Mouse (Mus musculus) heart, embryonic 12.5 days (tissue): ENCODE results near the gene Smad3. TPM values are rescaled to one million over a fixed set of nuclear protein-coding genes. Genes with fewer than 3 reads are reported as not detected.
A peak's percentile ranks its signal among the peaks of the same experiment; 100 is the strongest.

Experiments used
- ATAC-seq: fragments of 200-750 bp; cut with Nextera tagmentation; 2 replicates; pipeline ENCODE4 v1.8.0; 2017; ENCODE audit warnings: moderate TSS enrichment, moderate library complexity; ENCODE audit not compliant: insufficient number of reproducible peaks, low FRiP score
- H3K27ac ChIP-seq: fragments of 300-500 bp; sonication (generic); 2 replicates; pipeline ENCODE4 v1.5.1; 2016; ENCODE audit warnings: mild to moderate bottlenecking, moderate library complexity; ENCODE audit not compliant: poor library complexity, severe bottlenecking
- H3K27me3 ChIP-seq: fragments of 300-500 bp; sonication (generic); replicated peaks from 2 replicates; pipeline ENCODE4 v1.6.1; 2016; ENCODE audit warnings: mild to moderate bottlenecking, moderate library complexity
- H3K36me3 ChIP-seq: fragments of 300-500 bp; sonication (generic); 2 replicates; pipeline ENCODE4 v1.6.1; 2016; ENCODE audit warnings: mild to moderate bottlenecking, moderate library complexity
- H3K4me1 ChIP-seq: fragments of 300-500 bp; sonication (generic); replicated peaks from 2 replicates; pipeline ENCODE4 v1.6.1; 2016; ENCODE audit warnings: mild to moderate bottlenecking
- H3K4me2 ChIP-seq: fragments of 300-500 bp; sonication (generic); 2 replicates; pipeline ENCODE4 v1.6.1; 2016; ENCODE audit warnings: mild to moderate bottlenecking, moderate library complexity
- H3K4me3 ChIP-seq: fragments of 300-500 bp; sonication (generic); 2 replicates; pipeline ENCODE4 v1.5.1; 2016; ENCODE audit warnings: mild to moderate bottlenecking
- H3K9ac ChIP-seq: fragments of 300-500 bp; sonication (generic); 2 replicates; pipeline ENCODE4 v1.6.1; 2016; ENCODE audit warnings: mild to moderate bottlenecking, moderate library complexity
- H3K9me3 ChIP-seq: fragments of 300-500 bp; sonication (generic); replicated peaks from 2 replicates; pipeline ENCODE4 v1.6.1; 2016; ENCODE audit warnings: mild to moderate bottlenecking, moderate library complexity
- WGBS: fragments of 180-500 bp; shearing (Covaris S2); methylation state at CpG from one replicate; pipeline ENCODE4 v1.1.7; 2016; 5-methylcytosine and 5-hydroxymethylcytosine counted together
- polyA plus RNA-seq: library from polyadenylated mRNA; unstranded; fragments of >200 nt; fragmentation: Nextera tagmentation; extraction: Ambion mirVana; gene quantifications from 2 replicates; pipeline ENCODE4 v1.2.1, GENCODE M21; 2016

Smad3 gene
- polyA plus RNA-seq, 1 experiment from 2014 or later: 18.9 TPM

GRCm38 (mm10) chr9:63672797-63673493 is 84.8 kb downstream of the Smad3 start:
- Histone ChIP-seq H3K9me3 (no peaks in the 10 kb centered on the region), H3K27me3 (no peaks in the 10 kb centered on the region), H3K36me3 (peaks cover 5% of the 10 kb centered on the region; the same call in 1 of the 2 replicates), H3K4me1 (peaks cover 69% of the 10 kb centered on the region), H3K4me3 (no peak overlapping the region), H3K9ac (no peak overlapping the region), H3K4me2 (no peak overlapping the region), H3K27ac (no peak overlapping the region)
- no peak for ATAC-seq
- WGBS: 60% methylated on average over 8 of the region's 8 CpGs

DNA sequence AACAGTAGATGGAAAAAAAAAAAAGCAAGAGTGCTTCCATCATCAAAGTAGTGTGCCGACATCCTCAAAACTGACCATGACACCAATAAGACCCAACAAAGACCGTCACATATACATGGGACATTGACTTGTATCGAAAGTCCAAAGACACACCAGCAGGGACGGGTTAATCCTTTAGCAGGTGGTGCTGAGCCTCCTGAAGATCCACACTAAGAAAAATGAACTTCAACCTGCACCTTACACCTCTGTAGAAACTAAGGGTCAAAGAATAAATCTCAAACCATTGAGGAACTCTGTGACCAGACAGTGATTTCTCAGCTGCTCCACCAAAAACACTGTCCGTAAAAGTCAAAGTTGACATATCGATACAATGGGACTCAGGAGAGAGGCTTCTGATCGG is 88.0 kb downstream of the Smad3 start:
- Histone ChIP-seq H3K4me3 (no peak overlapping the region), H3K36me3 (peaks cover 19% of the 10 kb centered on the region; the same call in 1 of the 2 replicates), H3K9me3 (no peaks in the 10 kb centered on the region), H3K9ac (no peak overlapping the region), H3K27ac (no peak overlapping the region), H3K27me3 (no peaks in the 10 kb centered on the region), H3K4me2 (no peak overlapping the region), H3K4me1 (peaks cover 76% of the 10 kb centered on the region)
- no peak for ATAC-seq
- WGBS: 95% methylated on average over 7 of the region's 7 CpGs

DNA sequence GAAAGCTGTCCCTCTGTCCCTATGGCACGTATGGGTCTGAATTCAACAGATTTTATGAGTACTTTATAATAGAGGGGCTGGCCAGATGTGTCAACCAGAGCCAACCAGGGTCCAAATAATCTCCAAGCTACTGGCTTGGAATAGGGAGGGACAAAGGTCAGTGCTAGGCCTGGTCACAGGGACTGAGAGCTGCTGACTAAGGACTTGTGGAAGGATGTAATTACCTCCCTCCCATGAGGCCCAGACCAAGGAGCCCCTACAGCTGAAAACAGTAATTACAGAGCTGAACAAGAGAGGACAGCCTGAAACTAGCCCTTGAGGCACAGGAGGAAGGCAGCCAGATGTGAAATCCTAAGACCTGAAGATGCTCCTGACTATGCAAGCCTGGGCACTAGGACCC is 89.2 kb downstream of the Smad3 start:
- peaks cover 23% of the 10 kb centered on the region for H3K36me3 ChIP-seq
- H3K9ac ChIP-seq: no peak overlapping the region
- H3K9me3 ChIP-seq: no peaks in the 10 kb centered on the region
- no peak overlapping the region for H3K4me3 ChIP-seq
- H3K4me2 ChIP-seq: no peak overlapping the region
- H3K27ac ChIP-seq: no peak overlapping the region
- 89% methylated on average over 1 of the region's 1 CpGs for WGBS
- H3K4me1 ChIP-seq: peaks cover 79% of the 10 kb centered on the region
- no peaks in the 10 kb centered on the region for H3K27me3 ChIP-seq
- ATAC-seq: no peak

GRCm38 (mm10) chr9:63667373-63667724 is 90.4 kb downstream of the Smad3 start:
- H3K4me3 ChIP-seq: no peak overlapping the region
- H3K4me1 ChIP-seq: peaks cover 78% of the 10 kb centered on the region
- peaks cover 35% of the 10 kb centered on the region for H3K36me3 ChIP-seq

DNA sequence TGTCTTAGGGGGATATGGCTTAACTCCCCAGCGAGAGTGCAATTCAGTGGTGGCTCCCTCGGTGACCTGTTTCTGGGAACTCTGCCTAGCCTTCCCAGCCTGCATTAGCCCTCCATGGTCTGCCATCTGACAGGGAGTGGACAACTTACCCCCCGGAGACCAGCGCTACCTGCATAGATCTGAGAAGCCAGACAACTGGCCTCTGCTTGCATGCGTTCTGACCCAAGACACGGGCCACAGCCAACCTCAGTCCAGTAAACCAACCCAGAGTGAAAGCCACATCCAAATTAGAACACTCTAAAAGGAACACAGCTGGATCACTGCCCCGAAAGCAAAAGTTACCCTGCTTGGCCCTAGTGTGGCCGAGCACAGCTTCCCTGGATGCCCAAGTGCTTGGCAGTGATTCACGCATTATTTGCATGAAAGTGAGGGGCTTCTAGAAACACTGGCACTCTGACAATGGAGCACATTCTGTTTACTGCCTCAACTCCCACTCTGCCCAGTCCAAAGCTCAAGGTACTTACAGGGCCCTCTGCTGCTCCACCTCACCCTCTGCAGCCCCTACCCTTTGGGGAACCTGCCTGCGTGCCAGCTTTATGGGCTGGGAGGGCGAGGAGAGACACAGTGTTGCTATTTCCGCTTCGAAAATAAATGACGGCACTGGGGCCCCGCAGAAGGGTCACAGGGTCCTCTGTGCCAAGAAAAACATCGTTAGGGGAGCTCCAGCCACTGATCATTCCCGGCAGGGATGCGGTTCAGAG is 91.0 kb downstream of the Smad3 start:
- Histone ChIP-seq H3K36me3 (peaks cover 40% of the 10 kb centered on the region), H3K9ac (0 out of 2 replicates have a peak overlapping the region, but pooled peaks have one; percentile 17), H3K4me1 (peaks cover 73% of the 10 kb centered on the region), H3K27me3 (no peaks in the 10 kb centered on the region), H3K4me3 (no peak overlapping the region), H3K27ac (peak overlapping the region; percentile 10), H3K4me2 (peak overlapping the region; percentile 19), H3K9me3 (no peaks in the 10 kb centered on the region)
- 53% methylated on average over 18 of the region's 18 CpGs for WGBS
- peak; percentile 46; the same call in 1 of the 2 replicates for ATAC-seq

More at GRCm38 (mm10) chr9:63667373-63667724, 90.4 kb downstream of the Smad3 start:
- peak overlapping the region; percentile 11; the same call in 1 of the 2 replicates for H3K27ac ChIP-seq
- no peaks in the 10 kb centered on the region for H3K9me3 ChIP-seq
- ATAC-seq: no peak
- peak overlapping the region; percentile 19; the same call in 1 of the 2 replicates for H3K4me2 ChIP-seq
- no peaks in the 10 kb centered on the region for H3K27me3 ChIP-seq
- H3K9ac ChIP-seq: no peak overlapping the region
- WGBS: 75% methylated on average over 8 of the region's 8 CpGs

- Histone ChIP-seq H3K9ac (no peak overlapping the region), H3K36me3 (peaks cover 53% of the 10 kb centered on the region), H3K4me1 (peaks cover 70% of the 10 kb centered on the region), H3K9me3 (no peaks in the 10 kb centered on the region), H3K4me2 (no peak overlapping the region), H3K4me3 (no peak overlapping the region), H3K27ac (no peak overlapping the region; the same call in 1 of the 2 replicates), H3K27me3 (no peaks in the 10 kb centered on the region)
- 68% methylated on average over 13 of the region's 13 CpGs for WGBS
- ATAC-seq: no peak
Measured at GRCm38 (mm10) chr9:63664792-63665646, 92.8 kb downstream of the Smad3 start.

DNA sequence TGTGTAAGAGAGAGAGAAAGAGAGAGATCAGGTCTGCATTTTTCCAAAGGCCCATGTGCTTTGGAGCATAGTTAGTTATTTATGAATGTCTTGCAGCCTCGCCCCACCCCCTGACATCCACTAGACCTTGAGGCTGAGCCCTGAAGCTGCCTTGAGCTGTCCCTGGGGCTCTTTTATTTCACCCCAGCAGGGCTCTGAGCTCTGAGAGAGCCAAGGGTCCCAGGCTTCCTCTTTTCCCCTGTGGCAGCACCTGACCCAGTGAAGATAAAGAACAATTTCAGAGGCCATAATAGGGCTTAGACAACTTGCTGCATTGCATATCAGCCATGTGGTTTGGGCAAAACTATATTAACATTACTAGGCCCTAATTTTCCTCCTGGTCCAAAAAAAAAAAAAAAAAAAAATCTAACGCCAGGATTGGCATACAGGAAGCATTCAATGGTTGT is 93.5 kb downstream of the Smad3 start:
- H3K4me3 ChIP-seq: no peak overlapping the region
- H3K4me2 ChIP-seq: no peak overlapping the region
- WGBS: 72% methylated on average over 2 of the region's 2 CpGs
- H3K27me3 ChIP-seq: no peaks in the 10 kb centered on the region
- peaks cover 60% of the 10 kb centered on the region for H3K36me3 ChIP-seq
- H3K9ac ChIP-seq: no peak overlapping the region
- no peak for ATAC-seq
- no peaks in the 10 kb centered on the region for H3K9me3 ChIP-seq
- H3K27ac ChIP-seq: no peak overlapping the region
- peaks cover 68% of the 10 kb centered on the region for H3K4me1 ChIP-seq

DNA sequence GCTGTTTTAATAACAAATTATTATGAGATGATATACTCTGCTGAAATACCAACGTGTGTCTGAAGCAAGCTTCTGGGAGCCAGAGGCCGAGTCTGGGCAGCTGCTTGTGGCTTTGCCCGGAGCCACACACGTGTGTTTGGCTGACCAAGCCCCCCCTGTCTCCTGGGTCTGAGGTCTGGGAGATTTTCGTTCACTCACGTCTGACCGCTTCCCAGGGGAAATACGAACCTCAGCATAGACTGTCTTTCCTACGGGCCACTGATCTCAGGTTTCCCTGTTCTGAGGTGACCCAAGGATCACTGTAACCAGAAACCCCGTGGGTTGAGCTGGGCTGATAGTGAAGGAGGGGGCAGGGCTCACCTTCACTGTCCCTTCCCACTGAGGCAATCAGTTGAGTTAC is 94.6 kb downstream of the Smad3 start:
- whole genome bisulfite sequencing: 51% methylated on average over 10 of the region's 10 CpGs
- Histone ChIP-seq H3K27ac (no peak overlapping the region), H3K27me3 (no peaks in the 10 kb centered on the region), H3K4me2 (no peak overlapping the region), H3K9ac (no peak overlapping the region), H3K36me3 (peaks cover 65% of the 10 kb centered on the region), H3K4me3 (no peak overlapping the region), H3K4me1 (peaks cover 57% of the 10 kb centered on the region), H3K9me3 (no peaks in the 10 kb centered on the region)
- no peak for ATAC-seq

- H3K4me3 ChIP-seq: no peak overlapping the region
- no peak overlapping the region for H3K9ac ChIP-seq
- ATAC-seq: no peak
- H3K27me3 ChIP-seq: no peaks in the 10 kb centered on the region
- H3K4me2 ChIP-seq: no peak overlapping the region
- no peak overlapping the region for H3K27ac ChIP-seq
- no peaks in the 10 kb centered on the region for H3K9me3 ChIP-seq
- peaks cover 57% of the 10 kb centered on the region for H3K4me1 ChIP-seq
- WGBS: 49% methylated on average over 7 of the region's 7 CpGs
- peaks cover 69% of the 10 kb centered on the region for H3K36me3 ChIP-seq
Measured at GRCm38 (mm10) chr9:63662759-63663158, 95.0 kb downstream of the Smad3 start.

DNA sequence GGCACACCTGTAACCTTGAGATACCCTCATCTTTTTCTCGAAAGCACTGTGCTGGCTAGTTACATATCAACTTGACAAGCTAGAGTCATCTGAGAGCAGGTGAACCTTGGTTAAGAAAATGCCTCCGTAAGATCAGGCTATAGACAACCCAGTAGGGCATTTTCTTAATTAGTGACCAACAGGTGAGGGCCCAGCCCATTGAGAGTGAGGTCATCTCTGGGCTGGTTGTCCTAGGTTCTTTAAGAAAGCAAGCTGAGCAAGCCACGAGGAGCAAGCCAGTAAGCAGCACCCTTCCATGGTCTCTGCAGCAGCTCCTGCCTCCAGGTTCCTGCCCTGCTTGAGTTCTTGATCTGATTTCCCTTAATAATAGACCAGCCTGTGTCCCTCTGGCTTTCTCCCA is 97.1 kb downstream of the Smad3 start:
- Histone ChIP-seq H3K9me3 (no peaks in the 10 kb centered on the region), H3K4me3 (no peak overlapping the region), H3K4me2 (no peak overlapping the region), H3K27ac (no peak overlapping the region), H3K27me3 (no peaks in the 10 kb centered on the region), H3K9ac (no peak overlapping the region), H3K36me3 (peaks cover 63% of the 10 kb centered on the region), H3K4me1 (peaks cover 57% of the 10 kb centered on the region)
- no peak for ATAC-seq
- 88% methylated on average over 3 of the region's 3 CpGs for WGBS

GRCm38 (mm10) chr9:63660061-63660460 is 97.7 kb downstream of the Smad3 start:
- H3K27me3 ChIP-seq: no peaks in the 10 kb centered on the region
- no peak overlapping the region for H3K4me3 ChIP-seq
- WGBS: 91% methylated on average over 4 of the region's 4 CpGs
- peaks cover 65% of the 10 kb centered on the region for H3K36me3 ChIP-seq
- H3K9me3 ChIP-seq: no peaks in the 10 kb centered on the region
- no peak overlapping the region for H3K4me2 ChIP-seq
- no peak overlapping the region for H3K9ac ChIP-seq
- no peak overlapping the region for H3K27ac ChIP-seq
- peaks cover 57% of the 10 kb centered on the region for H3K4me1 ChIP-seq
- ATAC-seq: no peak
